Mouse (Mus musculus) heart, embryonic 11.5 days (tissue): ENCODE measurements around the gene Gm10491. TPM values are rescaled to one million over a fixed set of nuclear protein-coding genes. Genes with fewer than 3 reads are reported as not detected.
A peak's percentile ranks its signal among the peaks of the same experiment; 100 is the strongest.

Source experiments
- ATAC-seq: fragments of 200-750 bp; cut with Nextera tagmentation; replicated peaks from 2 replicates; pipeline ENCODE4 v1.8.0; 2017; ENCODE audit warnings: moderate library complexity; ENCODE audit not compliant: insufficient number of reproducible peaks, low FRiP score, low TSS enrichment
- H3K27ac ChIP-seq: fragments of 300-500 bp; sonication (generic); 2 replicates; pipeline ENCODE4 v1.5.1; 2014; ENCODE audit warnings: mild to moderate bottlenecking, low read depth, low read length
- H3K27me3 ChIP-seq: fragments of 300-500 bp; sonication (generic); 2 replicates; pipeline ENCODE4 v1.6.1; 2014; ENCODE audit warnings: mild to moderate bottlenecking, low read length, mixed read lengths; ENCODE audit not compliant: control insufficient read depth, insufficient read depth
- H3K36me3 ChIP-seq: fragments of 300-500 bp; sonication (generic); 2 replicates; pipeline ENCODE4 v1.6.1; 2014; ENCODE audit warnings: mild to moderate bottlenecking, low read length, moderate library complexity, mixed read lengths; ENCODE audit not compliant: control insufficient read depth, insufficient read depth
- H3K4me1 ChIP-seq: fragments of 300-500 bp; sonication (generic); 2 replicates; pipeline ENCODE4 v1.6.1; 2014; ENCODE audit warnings: low read length; ENCODE audit not compliant: control insufficient read depth, insufficient read depth
- H3K4me2 ChIP-seq: fragments of 300-500 bp; sonication (generic); 2 replicates; pipeline ENCODE4 v1.6.1; 2014; ENCODE audit warnings: mild to moderate bottlenecking, moderate library complexity
- H3K4me3 ChIP-seq: fragments of 300-500 bp; sonication (generic); 2 replicates; pipeline ENCODE4 v1.5.1; 2014; ENCODE audit warnings: low read depth, low read length
- H3K9ac ChIP-seq: fragments of 300-500 bp; sonication (generic); 2 replicates; pipeline ENCODE4 v1.6.1; 2014; ENCODE audit warnings: mild to moderate bottlenecking, low read depth, low read length, moderate library complexity
- H3K9me3 ChIP-seq: fragments of 300-500 bp; sonication (generic); replicated peaks from 2 replicates; pipeline ENCODE4 v1.6.1; 2016; ENCODE audit warnings: low read length; ENCODE audit not compliant: control insufficient read depth
- WGBS: fragments of 180-500 bp; shearing (Covaris S2); extraction: QIAGEN DNeasy Blood & Tissue Kit; methylation state at CpG from one replicate; pipeline ENCODE4 v1.1.7; 2014; ENCODE audit not compliant: insufficient replicate concordance; 5-methylcytosine and 5-hydroxymethylcytosine counted together
- polyA plus RNA-seq: library from polyadenylated mRNA; unstranded; fragments of >200 nt; fragmentation: Nextera tagmentation; extraction: Ambion mirVana; gene quantifications from 2 replicates; pipeline ENCODE4 v1.2.1, GENCODE M21; 2014

The Gm10491 gene
- not detected in 2 replicates for polyA plus RNA-seq

DNA sequence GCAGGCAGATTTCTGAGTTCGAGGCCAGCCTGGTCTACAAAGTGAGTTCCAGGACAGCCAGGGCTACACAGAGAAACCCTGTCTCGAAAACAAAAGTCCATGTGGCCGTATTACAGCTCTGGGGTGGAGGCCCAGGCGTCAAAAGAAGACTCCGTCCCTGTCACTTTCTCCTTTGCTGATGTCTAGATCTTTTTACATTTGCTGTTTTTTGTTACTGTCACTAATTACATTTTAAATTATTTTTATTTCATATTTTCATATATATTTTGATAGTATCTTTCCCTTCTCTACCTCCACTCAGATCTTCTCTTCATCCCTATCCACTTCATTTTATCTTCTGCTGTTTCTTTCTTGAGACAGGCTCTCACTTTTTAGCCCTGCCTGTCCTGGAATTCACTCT is at the start of gene Gm10491:
Gene Gm10491 (minus strand): TSS at position 101 of the 400 bp plus-strand sequence.
- Histone ChIP-seq H3K9me3 (no peaks in the 10 kb centered on the region), H3K4me1 (no peaks in the 10 kb centered on the region), H3K9ac (no peak within 1 kb of the TSS), H3K27me3 (no peaks in the 10 kb centered on the region), H3K36me3 (no peaks in the 10 kb centered on the region), H3K27ac (no peak within 1 kb of the TSS), H3K4me2 (no peak within 1 kb of the TSS), H3K4me3 (no peak within 1 kb of the TSS)
- no peak for ATAC-seq
- 82% methylated on average over 4 of the region's 5 CpGs for WGBS

GRCm38 (mm10) chrX:7950091-7950490 is 42.5 kb upstream of the Gm10491 start:
- H3K4me2 ChIP-seq, result no peak overlapping the region

GRCm38 (mm10) chrX:7947900-7948492 is 40.4 kb upstream of the Gm10491 start:
- peak overlapping the region; percentile 62 for H3K4me2 ChIP-seq
- H3K36me3 ChIP-seq, result no peaks in the 10 kb centered on the region
- ATAC-seq, result peak; percentile 93
- peak overlapping the region; percentile 53 for H3K4me3 ChIP-seq
- peak overlapping the region; percentile 35; the same call in 1 of the 2 replicates for H3K27ac ChIP-seq
- no peaks in the 10 kb centered on the region for H3K9me3 ChIP-seq
- 10% methylated on average over 38 of the region's 38 CpGs for WGBS
- H3K27me3 ChIP-seq, result no peaks in the 10 kb centered on the region
- H3K4me1 ChIP-seq, result no peaks in the 10 kb centered on the region
- peak overlapping the region; percentile 63; the same call in 1 of the 2 replicates for H3K9ac ChIP-seq

More at GRCm38 (mm10) chrX:7950091-7950490, 42.5 kb upstream of the Gm10491 start:
- WGBS, result 86% methylated on average over 7 of the region's 7 CpGs
- no peaks in the 10 kb centered on the region for H3K9me3 ChIP-seq
- H3K27me3 ChIP-seq, result no peaks in the 10 kb centered on the region
- no peak overlapping the region for H3K9ac ChIP-seq
- ATAC-seq, result no peak
- no peaks in the 10 kb centered on the region for H3K36me3 ChIP-seq
- no peak overlapping the region for H3K4me3 ChIP-seq
- no peaks in the 10 kb centered on the region for H3K4me1 ChIP-seq
- H3K27ac ChIP-seq, result no peak overlapping the region

- peak; percentile 44 for ATAC-seq
- Histone ChIP-seq H3K36me3 (no peaks in the 10 kb centered on the region), H3K4me1 (no peaks in the 10 kb centered on the region), H3K9me3 (no peaks in the 10 kb centered on the region), H3K9ac (peak within 1 kb of the TSS; percentile 67; the same call in 1 of the 2 replicates), H3K4me2 (peak within 1 kb of the TSS; percentile 62), H3K27me3 (no peaks in the 10 kb centered on the region), H3K4me3 (peak within 1 kb of the TSS; percentile 53), H3K27ac (peak within 1 kb of the TSS; percentile 35; the same call in 1 of the 2 replicates)
- WGBS, result 13% methylated on average over 35 of the region's 37 CpGs
Observed at GRCm38 (mm10) chrX:7947108-7947899, 39.7 kb upstream of the Gm10491 start, which contains the start of gene Hdac6. Hdac6 (minus strand) TSS chrX:7947889.

- H3K27me3 ChIP-seq, result no peaks in the 10 kb centered on the region
- H3K4me3 ChIP-seq, result no peak overlapping the region
- no peak overlapping the region for H3K27ac ChIP-seq
- H3K9me3 ChIP-seq, result no peaks in the 10 kb centered on the region
- H3K4me1 ChIP-seq, result no peaks in the 10 kb centered on the region
- no peak for ATAC-seq
- no peak overlapping the region for H3K9ac ChIP-seq
- no peak overlapping the region for H3K4me2 ChIP-seq
- WGBS, result 84% methylated on average over 8 of the region's 8 CpGs
- H3K36me3 ChIP-seq, result no peaks in the 10 kb centered on the region
Observed at GRCm38 (mm10) chrX:7945618-7946017, 38.0 kb upstream of the Gm10491 start.

- H3K27me3 ChIP-seq, result no peaks in the 10 kb centered on the region
- no peaks in the 10 kb centered on the region for H3K4me1 ChIP-seq
- WGBS, result 89% methylated on average over 6 of the region's 6 CpGs
- H3K36me3 ChIP-seq, result no peaks in the 10 kb centered on the region; the same call in 1 of the 2 replicates
- H3K9me3 ChIP-seq, result no peaks in the 10 kb centered on the region
- H3K9ac ChIP-seq, result no peak overlapping the region
- H3K27ac ChIP-seq, result no peak overlapping the region
- no peak for ATAC-seq
- no peak overlapping the region for H3K4me2 ChIP-seq
- H3K4me3 ChIP-seq, result no peak overlapping the region
Observed at GRCm38 (mm10) chrX:7937667-7938066, 30.0 kb upstream of the Gm10491 start.

GRCm38 (mm10) chrX:7936874-7937273 is 29.2 kb upstream of the Gm10491 start:
- no peak for ATAC-seq
- no peak overlapping the region for H3K4me3 ChIP-seq
- H3K27ac ChIP-seq, result no peak overlapping the region
- H3K4me1 ChIP-seq, result no peaks in the 10 kb centered on the region
- no peaks in the 10 kb centered on the region; the same call in 1 of the 2 replicates for H3K36me3 ChIP-seq
- no peaks in the 10 kb centered on the region for H3K27me3 ChIP-seq
- no peak overlapping the region for H3K9ac ChIP-seq
- H3K9me3 ChIP-seq, result no peaks in the 10 kb centered on the region
- no peak overlapping the region for H3K4me2 ChIP-seq
- 44% methylated on average over 11 of the region's 11 CpGs for WGBS

DNA sequence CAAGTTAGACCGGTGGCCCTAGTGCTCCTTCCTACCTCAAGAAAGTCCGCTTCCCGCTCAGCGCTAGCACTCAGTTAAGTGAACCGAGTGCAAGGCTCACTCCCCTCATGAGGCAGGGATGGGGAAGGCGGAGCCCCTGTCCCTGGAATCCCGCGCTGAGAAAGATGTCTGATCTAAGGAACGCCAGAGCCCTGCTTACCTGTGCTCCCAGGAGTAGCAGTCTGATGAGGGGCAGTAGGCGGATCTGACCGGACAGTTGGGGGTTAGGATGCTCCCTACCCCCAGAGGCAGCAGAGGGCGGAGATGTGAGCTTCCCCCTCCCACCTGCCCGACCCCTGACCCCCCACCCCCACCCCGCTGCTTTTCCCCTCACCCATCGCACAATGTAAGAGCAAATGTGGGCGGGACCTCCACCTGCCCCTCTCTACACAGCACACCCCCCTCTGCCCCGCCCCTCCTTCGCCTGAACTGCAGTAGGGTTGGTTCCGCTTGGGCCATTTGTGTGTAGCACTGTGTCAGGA is 20.7 kb upstream of the Gm10491 start, which contains the start of gene Eras:
Gene Eras (minus strand): TSS at position 338 of the 521 bp plus-strand sequence.
- Histone ChIP-seq H3K27me3 (peaks cover 43% of the 10 kb centered on the region), H3K4me3 (no peak within 1 kb of the TSS), H3K27ac (no peak within 1 kb of the TSS), H3K36me3 (no peaks in the 10 kb centered on the region), H3K4me1 (no peaks in the 10 kb centered on the region), H3K9me3 (peaks cover 3% of the 10 kb centered on the region; the same call in 1 of the 2 replicates), H3K9ac (no peak within 1 kb of the TSS), H3K4me2 (peak within 1 kb of the TSS; percentile 24)
- no peak for ATAC-seq
- 15% methylated on average over 19 of the region's 19 CpGs for WGBS
